Mouse (Mus musculus) G1E (cell line): ENCODE measurements around the gene Gnl3. TPM values are rescaled to one million over a fixed set of nuclear protein-coding genes. Genes with fewer than 3 reads are reported as not detected.

Source experiments
- ATAC-seq: 2 replicates; pipeline ENCODE4 v1.8.0; 2016; ENCODE audit warnings: mild to moderate bottlenecking; ENCODE audit not compliant: insufficient number of reproducible peaks, poor library complexity, low FRiP score, severe bottlenecking; ENCODE audit errors: extremely low read depth
- DNase-seq: peaks from one replicate; pipeline ENCODE4 v3.0.0; 2012; ENCODE audit warnings: low spot score
- H3K27me3 ChIP-seq: 2 replicates; pipeline ENCODE4 v1.6.1; 2012; ENCODE audit warnings: mild to moderate bottlenecking, low read length, inconsistent platforms; ENCODE audit not compliant: insufficient read depth
- H3K36me3 ChIP-seq: replicated peaks from 2 replicates; pipeline ENCODE3; 2012; ENCODE audit warnings: mild to moderate bottlenecking, inconsistent platforms
- H3K4me1 ChIP-seq: 2 replicates; pipeline ENCODE4 v1.6.1; 2012; ENCODE audit warnings: low read depth, low read length, inconsistent platforms, mixed read lengths; ENCODE audit not compliant: insufficient read depth
- H3K4me3 ChIP-seq: 2 replicates; pipeline ENCODE4 v1.5.1; 2012; ENCODE audit warnings: low read depth, mild to moderate bottlenecking, inconsistent platforms, low read length, moderate library complexity, mixed read lengths
- H3K9me3 ChIP-seq: replicated peaks from 2 replicates; pipeline ENCODE4 v1.6.1; 2012; ENCODE audit warnings: inconsistent platforms
- CTCF ChIP-seq: IDR thresholded peaks from 2 replicates; pipeline ENCODE4 v1.5.1; 2012; ENCODE audit warnings: low read depth, low read length, inconsistent platforms, mixed read lengths
- GATA1 ChIP-seq: IDR thresholded peaks from 2 replicates; pipeline ENCODE4 v1.6.1; 2012; ENCODE audit warnings: borderline replicate concordance, low read length, inconsistent platforms, mixed read lengths
- GATA2 ChIP-seq: IDR thresholded peaks from 2 replicates; pipeline ENCODE4 v1.6.1; 2012; ENCODE audit warnings: low read depth, low read length, inconsistent platforms, borderline replicate concordance
- POLR2AphosphoS5 ChIP-seq: IDR thresholded peaks from 2 replicates; pipeline ENCODE4 v1.6.1; 2012; ENCODE audit warnings: low read depth, low read length, inconsistent platforms; ENCODE audit not compliant: insufficient replicate concordance
- TAL1 ChIP-seq: conservative IDR thresholded peaks from 2 replicates; pipeline ENCODE4 v1.6.1; 2012; ENCODE audit warnings: low read depth, low read length, inconsistent platforms, mixed read lengths
- polyA plus RNA-seq: library from polyadenylated mRNA; stranded (reverse); fragments of >175 nt; gene quantifications from 2 replicates; pipeline ENCODE4 v1.2.3, GENCODE M21; 2012
- total RNA-seq, 2 experiments: library from RNA; stranded (forward) in 1 of 2; stranded (reverse) in 1 of 2; fragments of 200-1000 nt in 1 of 2; fragments of >200 nt in 1 of 2; fragmentation: Nextera tagmentation in 1 of 2; gene quantifications; 2 replicates each; pipeline ENCODE4 v1.2.3; 2014 to 2017

Gene Gnl3
- total and polyA plus RNA-seq, 3 experiments = 37.9 to 376 (median 308) TPM

DNA sequence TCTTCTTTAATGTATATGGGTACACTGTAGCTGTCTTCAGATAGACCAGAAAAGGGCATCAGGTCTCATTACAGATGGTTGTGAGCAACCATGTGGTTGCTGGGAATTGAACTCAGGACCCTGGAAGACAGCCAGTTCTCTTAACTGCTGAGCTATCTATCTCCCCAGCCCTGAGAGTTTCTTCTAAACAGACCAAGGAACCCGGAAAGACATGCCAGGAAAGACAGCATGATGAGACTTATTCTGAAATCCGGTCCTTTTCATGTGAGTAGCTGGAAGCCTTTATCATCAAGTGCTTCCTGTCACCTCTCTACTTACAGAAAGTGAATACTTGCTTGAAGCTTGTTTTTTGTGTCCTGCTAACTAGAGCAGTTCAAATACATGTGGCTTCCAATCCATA is 14.4 kb downstream of the Gnl3 start:
- H3K27me3 ChIP-seq = no peaks in the 10 kb centered on the region
- H3K36me3 ChIP-seq = peaks cover 37% of the 10 kb centered on the region
- no peak for DNase-seq
- no peaks in the 10 kb centered on the region for H3K9me3 ChIP-seq
- H3K4me3 ChIP-seq = no peak overlapping the region
- H3K4me1 ChIP-seq = peaks cover 56% of the 10 kb centered on the region
- TF ChIP-seq CTCF = no peak
- TF ChIP-seq GATA1 = no peak
- TF ChIP-seq GATA2 = no peak
- TF ChIP-seq TAL1 = no peak
- no peak for TF ChIP-seq POLR2AphosphoS5
- ATAC-seq = no peak

- TF ChIP-seq CTCF = no peak
- no peak for TF ChIP-seq GATA2
- no peak for TF ChIP-seq POLR2AphosphoS5
- no peak for TF ChIP-seq TAL1
- no peak for TF ChIP-seq GATA1
- Histone ChIP-seq H3K27me3 (no peaks in the 10 kb centered on the region), H3K4me1 (peaks cover 33% of the 10 kb centered on the region), H3K36me3 (peaks cover 33% of the 10 kb centered on the region), H3K4me3 (peak within 1 kb of the TSS; percentile 95), H3K9me3 (no peaks in the 10 kb centered on the region)
- DNase-seq (peak; percentile 73), ATAC-seq (peak; percentile 61)
Observed at GRCm38 (mm10) chr14:31001307-31002205, 17.4 kb downstream of the Gnl3 start, which contains the start of the genes Glt8d1 and Spcs1. TSS of gene Glt8d1 (plus strand) at chr14:31001400. TSS of gene Spcs1 (minus strand) at chr14:31001672.

- H3K4me3 ChIP-seq = peak overlapping the region; percentile 95
- TF ChIP-seq POLR2AphosphoS5 (no peak), TAL1 (no peak), GATA2 (no peak), GATA1 (no peak), CTCF (no peak)
- H3K9me3 ChIP-seq = no peaks in the 10 kb centered on the region
- DNase-seq (no peak), ATAC-seq (no peak)
- H3K4me1 ChIP-seq = peaks cover 31% of the 10 kb centered on the region
- H3K27me3 ChIP-seq = no peaks in the 10 kb centered on the region
- H3K36me3 ChIP-seq = peaks cover 33% of the 10 kb centered on the region
Observed at GRCm38 (mm10) chr14:31000816-31001306, 18.1 kb downstream of the Gnl3 start.

DNA sequence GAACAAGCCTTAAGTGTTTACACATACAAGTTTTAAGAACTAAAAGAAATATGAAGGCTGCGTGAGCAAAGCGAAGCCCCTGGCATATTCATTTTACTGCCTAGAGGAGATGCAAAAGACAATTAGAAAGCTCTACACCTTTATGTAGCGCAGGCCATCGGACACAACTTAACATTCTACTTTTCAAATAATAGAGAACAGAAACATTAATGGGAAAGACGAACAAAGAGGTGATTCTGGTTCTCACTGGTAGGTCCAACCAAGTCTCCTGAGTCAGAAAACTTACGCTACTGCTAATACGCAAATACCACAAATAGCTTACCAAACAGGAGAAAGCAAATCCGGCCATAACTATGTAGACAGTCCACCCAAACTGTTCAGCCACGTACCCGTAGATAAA is 18.6 kb downstream of the Gnl3 start:
- Histone ChIP-seq H3K4me1 (peaks cover 27% of the 10 kb centered on the region), H3K4me3 (peak overlapping the region; percentile 95), H3K36me3 (peaks cover 29% of the 10 kb centered on the region), H3K9me3 (no peaks in the 10 kb centered on the region), H3K27me3 (no peaks in the 10 kb centered on the region)
- ATAC-seq (no peak), DNase-seq (no peak)
- TF ChIP-seq TAL1 = no peak

- TF ChIP-seq GATA1 (no peak), POLR2AphosphoS5 (no peak), CTCF (no peak), TAL1 (no peak), GATA2 (no peak)
- peaks cover 23% of the 10 kb centered on the region for H3K36me3 ChIP-seq
Observed at GRCm38 (mm10) chr14:30996417-30996816, 22.5 kb downstream of the Gnl3 start.

GRCm38 (mm10) chr14:30976222-30976621 is 42.7 kb downstream of the Gnl3 start:
- DNase-seq (no peak), ATAC-seq (no peak)
- no peaks in the 10 kb centered on the region for H3K4me1 ChIP-seq
- no peak for TF ChIP-seq CTCF
- TF ChIP-seq TAL1 = no peak
- TF ChIP-seq GATA1 = no peak
- no peak for TF ChIP-seq POLR2AphosphoS5
- no peak for TF ChIP-seq GATA2
- H3K27me3 ChIP-seq = no peaks in the 10 kb centered on the region
- peaks cover 60% of the 10 kb centered on the region for H3K36me3 ChIP-seq
- H3K4me3 ChIP-seq = no peak overlapping the region
- no peaks in the 10 kb centered on the region for H3K9me3 ChIP-seq

More at GRCm38 (mm10) chr14:30996417-30996816, 22.5 kb downstream of the Gnl3 start:
- H3K4me1 ChIP-seq = peaks cover 12% of the 10 kb centered on the region
- no peak overlapping the region for H3K4me3 ChIP-seq
- H3K9me3 ChIP-seq = no peaks in the 10 kb centered on the region
- no peak for ATAC-seq
- H3K27me3 ChIP-seq = no peaks in the 10 kb centered on the region
- DNase-seq = no peak
